Mouse (Mus musculus) forebrain, embryonic 14.5 days (tissue): ENCODE measurements around the gene Tgfbi. TPM values are rescaled to one million over a fixed set of nuclear protein-coding genes. Genes with fewer than 3 reads are reported as not detected.
A peak's percentile ranks its signal among the peaks of the same experiment; 100 is the strongest.

ENCODE experiments used
- ATAC-seq: fragments of 200-750 bp; cut with Nextera tagmentation; 2 replicates; pipeline ENCODE4 v1.8.0; 2017; ENCODE audit warnings: mild to moderate bottlenecking, moderate library complexity
- DNase-seq: peaks from one replicate; pipeline ENCODE4 v3.0.0-alpha.2; 2015; ENCODE audit warnings: low spot score
- H3K27ac ChIP-seq: fragments of 300-500 bp; sonication (generic); 2 replicates; pipeline ENCODE4 v1.5.1; 2014; ENCODE audit warnings: low read depth, mild to moderate bottlenecking, control low read depth, low read length, moderate library complexity
- H3K27me3 ChIP-seq: fragments of 300-500 bp; sonication (generic); replicated peaks from 2 replicates; pipeline ENCODE4 v1.6.1; 2014; ENCODE audit warnings: low read length, control low read depth, mixed read lengths; ENCODE audit not compliant: control insufficient read depth, insufficient read depth
- H3K36me3 ChIP-seq: fragments of 300-500 bp; sonication (generic); 2 replicates; pipeline ENCODE4 v1.6.1; 2014; ENCODE audit warnings: low read length, control low read depth; ENCODE audit not compliant: control insufficient read depth, insufficient read depth
- H3K4me1 ChIP-seq: fragments of 300-500 bp; sonication (generic); 2 replicates; pipeline ENCODE4 v1.6.1; 2014; ENCODE audit warnings: antibody characterized with exemption, low read length, control low read depth; ENCODE audit not compliant: control insufficient read depth, insufficient read depth
- H3K4me2 ChIP-seq: fragments of 300-500 bp; sonication (generic); 2 replicates; pipeline ENCODE4 v1.6.1; 2014; ENCODE audit warnings: mild to moderate bottlenecking, control low read depth, low read length
- H3K4me3 ChIP-seq: fragments of 300-500 bp; sonication (generic); 2 replicates; pipeline ENCODE4 v1.5.1; 2014; ENCODE audit warnings: low read depth, low read length, control low read depth
- H3K9ac ChIP-seq: fragments of 300-500 bp; sonication (generic); 2 replicates; pipeline ENCODE4 v1.6.1; 2014; ENCODE audit warnings: mild to moderate bottlenecking, low read length, control low read depth, moderate library complexity
- H3K9me3 ChIP-seq: fragments of 300-500 bp; sonication (generic); replicated peaks from 2 replicates; pipeline ENCODE4 v1.6.1; 2016; ENCODE audit warnings: low read length, control low read depth, mixed read lengths; ENCODE audit not compliant: control insufficient read depth
- WGBS: fragments of 180-500 bp; shearing (Covaris S2); extraction: QIAGEN DNeasy Blood & Tissue Kit; methylation state at CpG from one replicate; pipeline ENCODE4 v1.1.7; 2014; 5-methylcytosine and 5-hydroxymethylcytosine counted together
- polyA plus RNA-seq: library from polyadenylated mRNA; unstranded; fragments of >200 nt; fragmentation: Nextera tagmentation; extraction: Ambion mirVana; gene quantifications from 2 replicates; pipeline ENCODE4 v1.2.1, GENCODE M21; 2014

The Tgfbi gene
- polyA plus RNA-seq, 1 experiment from 2014 or later = 3.8 TPM

DNA sequence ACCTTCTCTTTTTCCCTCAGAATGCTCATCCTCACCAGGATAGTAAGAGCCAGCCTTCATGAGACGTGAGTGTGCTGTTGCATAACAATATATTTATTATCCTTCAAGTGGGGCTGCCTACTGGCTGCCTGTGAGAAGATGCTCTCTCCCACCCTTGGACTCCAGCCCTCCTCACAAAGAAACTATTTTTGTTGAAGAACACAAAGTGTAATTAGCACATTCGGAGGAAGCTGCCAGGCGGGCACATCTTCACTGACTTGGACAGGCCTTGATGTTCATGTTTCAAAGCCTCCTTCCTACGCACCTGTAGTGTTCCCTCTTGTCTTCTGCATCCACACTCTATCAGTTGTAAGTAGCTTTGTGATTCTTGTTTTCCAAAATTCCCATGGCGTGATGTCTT, 28.9 kb upstream of the Tgfbi start:
- H3K9me3 ChIP-seq = no peaks in the 10 kb centered on the region
- H3K4me1 ChIP-seq = peaks cover 9% of the 10 kb centered on the region
- no peak overlapping the region for H3K4me3 ChIP-seq
- DNase-seq = no peak
- H3K9ac ChIP-seq = no peak overlapping the region
- no peak overlapping the region for H3K4me2 ChIP-seq
- H3K27ac ChIP-seq = no peak overlapping the region
- ATAC-seq = no peak
- no peaks in the 10 kb centered on the region for H3K36me3 ChIP-seq
- no peaks in the 10 kb centered on the region for H3K27me3 ChIP-seq
- WGBS = 66% methylated on average over 5 of the region's 5 CpGs

GRCm38 (mm10) chr13:56581512-56581911, 27.8 kb upstream of the Tgfbi start:
- H3K4me1 ChIP-seq = peaks cover 9% of the 10 kb centered on the region
- 2% methylated on average over 3 of the region's 3 CpGs for WGBS
- H3K4me2 ChIP-seq = no peak overlapping the region
- peak overlapping the region; percentile 58 for H3K27ac ChIP-seq
- no peak overlapping the region for H3K9ac ChIP-seq
- DNase-seq (peak; percentile 84), ATAC-seq (peak; percentile 74)
- no peaks in the 10 kb centered on the region for H3K36me3 ChIP-seq
- no peak overlapping the region for H3K4me3 ChIP-seq
- no peaks in the 10 kb centered on the region for H3K9me3 ChIP-seq
- H3K27me3 ChIP-seq = no peaks in the 10 kb centered on the region

DNA sequence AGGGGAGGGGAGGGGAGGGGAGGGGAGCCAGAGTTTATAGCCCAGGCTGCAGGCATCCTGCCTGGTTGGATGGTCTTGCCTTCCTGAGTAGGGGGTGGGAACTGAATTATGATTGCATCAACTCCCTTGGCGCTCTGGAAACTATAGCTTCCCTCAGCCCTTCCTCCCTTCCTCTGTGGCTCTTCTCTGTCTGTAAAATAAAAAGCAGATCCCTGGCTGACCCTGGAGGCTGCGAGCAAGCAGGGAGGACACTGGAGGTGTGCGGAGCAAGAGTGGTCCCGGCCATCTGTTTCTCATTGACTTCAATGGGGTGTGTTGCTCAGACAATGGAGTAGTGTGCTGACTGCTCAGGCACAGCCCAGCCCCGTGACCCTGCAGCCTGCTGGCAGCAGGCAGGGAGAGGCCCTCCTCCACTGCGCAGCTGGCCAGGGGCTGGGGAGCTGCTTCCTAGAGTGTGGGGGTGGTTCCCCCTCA, 27.3 kb upstream of the Tgfbi start:
- WGBS = 1% methylated on average over 6 of the region's 6 CpGs
- peak overlapping the region; percentile 40 for H3K9ac ChIP-seq
- peak; percentile 74 for DNase-seq
- peaks cover 9% of the 10 kb centered on the region for H3K4me1 ChIP-seq
- H3K9me3 ChIP-seq = no peaks in the 10 kb centered on the region
- no peaks in the 10 kb centered on the region for H3K36me3 ChIP-seq
- no peaks in the 10 kb centered on the region for H3K27me3 ChIP-seq
- peak overlapping the region; percentile 83 for H3K27ac ChIP-seq
- H3K4me3 ChIP-seq = no peak overlapping the region
- ATAC-seq = peak; percentile 89
- H3K4me2 ChIP-seq = peak overlapping the region; percentile 37

DNA sequence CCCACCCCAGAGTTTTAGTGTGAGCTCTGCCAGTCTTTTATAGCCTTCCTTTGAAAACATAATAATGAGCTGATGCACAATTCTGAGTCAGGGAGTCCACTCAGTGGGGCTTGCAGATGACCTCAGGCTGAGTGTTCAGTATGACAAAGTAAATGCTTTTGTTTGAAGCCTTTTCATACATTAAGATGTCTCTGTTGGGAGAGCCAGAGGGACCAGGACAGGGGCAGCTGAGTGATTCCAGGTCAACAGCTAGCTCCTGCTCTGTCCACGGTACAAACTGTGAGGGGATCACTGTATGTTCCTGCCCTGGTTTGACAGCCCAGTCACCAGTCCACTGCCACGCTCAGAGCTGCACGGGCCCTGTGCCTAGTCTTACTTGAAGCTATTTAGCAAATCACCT, 26.6 kb upstream of the Tgfbi start:
- DNase-seq (peak; percentile 41), ATAC-seq (no peak)
- no peak overlapping the region for H3K9ac ChIP-seq
- peaks cover 9% of the 10 kb centered on the region for H3K4me1 ChIP-seq
- no peak overlapping the region for H3K4me2 ChIP-seq
- no peak overlapping the region for H3K4me3 ChIP-seq
- no peak overlapping the region; the same call in 1 of the 2 replicates for H3K27ac ChIP-seq
- no peaks in the 10 kb centered on the region for H3K27me3 ChIP-seq
- no peaks in the 10 kb centered on the region for H3K9me3 ChIP-seq
- WGBS = 18% methylated on average over 3 of the region's 3 CpGs
- H3K36me3 ChIP-seq = no peaks in the 10 kb centered on the region

DNA sequence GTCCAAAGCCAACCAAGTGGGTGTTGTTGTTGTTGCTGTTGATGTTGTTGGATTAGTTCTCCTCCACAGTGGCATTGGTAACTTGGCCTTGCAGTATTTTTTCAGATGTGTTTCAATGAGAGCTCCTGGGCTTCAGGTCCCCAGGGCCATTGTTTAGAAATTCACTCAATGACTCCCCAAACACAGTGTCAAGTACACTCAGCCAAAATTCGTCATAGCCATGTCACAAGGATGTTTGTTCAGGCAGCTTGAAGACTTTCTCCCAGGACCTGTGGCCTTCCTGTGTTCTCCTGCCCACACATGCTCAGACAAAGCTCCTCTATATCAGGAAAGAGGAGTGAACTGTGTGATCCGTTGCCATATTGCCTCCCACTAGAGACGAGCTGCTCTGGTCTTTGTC, 23.3 kb upstream of the Tgfbi start:
- Histone ChIP-seq H3K36me3 (no peaks in the 10 kb centered on the region), H3K27me3 (no peaks in the 10 kb centered on the region), H3K27ac (no peak overlapping the region), H3K4me3 (no peak overlapping the region), H3K9ac (no peak overlapping the region), H3K4me2 (no peak overlapping the region), H3K4me1 (peaks cover 9% of the 10 kb centered on the region), H3K9me3 (no peaks in the 10 kb centered on the region)
- ATAC-seq = no peak
- DNase-seq = no peak
- 89% methylated on average over 3 of the region's 3 CpGs for WGBS

GRCm38 (mm10) chr13:56588454-56589117, 20.7 kb upstream of the Tgfbi start:
- Histone ChIP-seq H3K4me3 (no peak overlapping the region), H3K9me3 (no peaks in the 10 kb centered on the region), H3K4me1 (no peaks in the 10 kb centered on the region), H3K4me2 (no peak overlapping the region), H3K27me3 (no peaks in the 10 kb centered on the region), H3K27ac (no peak overlapping the region), H3K36me3 (no peaks in the 10 kb centered on the region), H3K9ac (no peak overlapping the region)
- WGBS = 87% methylated on average over 14 of the region's 14 CpGs
- DNase-seq (no peak), ATAC-seq (no peak)

DNA sequence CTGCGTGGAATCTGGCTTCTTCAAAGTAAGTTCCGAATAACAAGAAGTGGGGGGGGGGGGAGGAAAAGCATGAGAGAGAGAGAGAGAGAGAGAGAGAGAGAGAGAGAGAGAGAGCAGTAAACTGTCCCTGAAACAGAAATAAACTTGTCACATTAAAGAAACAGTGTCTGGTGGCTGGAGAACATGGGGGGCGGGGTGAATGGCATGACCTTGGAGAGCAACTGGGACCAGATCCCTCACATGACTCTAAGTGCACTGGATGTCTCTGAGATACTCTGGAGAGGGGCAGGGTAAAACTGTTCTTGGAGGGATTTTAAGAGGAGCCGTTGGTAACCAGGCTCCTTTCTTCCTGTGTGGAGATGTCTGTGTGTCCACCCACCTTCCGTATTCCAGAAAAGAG, 19.1 kb upstream of the Tgfbi start:
- ATAC-seq (no peak), DNase-seq (no peak)
- Histone ChIP-seq H3K36me3 (no peaks in the 10 kb centered on the region), H3K4me1 (no peaks in the 10 kb centered on the region), H3K9me3 (no peaks in the 10 kb centered on the region), H3K27ac (no peak overlapping the region), H3K4me3 (no peak overlapping the region), H3K4me2 (no peak overlapping the region), H3K27me3 (no peaks in the 10 kb centered on the region), H3K9ac (no peak overlapping the region)
- WGBS = 89% methylated on average over 5 of the region's 5 CpGs

GRCm38 (mm10) chr13:56591191-56591590, 18.1 kb upstream of the Tgfbi start:
- Histone ChIP-seq H3K4me1 (no peaks in the 10 kb centered on the region), H3K27ac (no peak overlapping the region), H3K27me3 (no peaks in the 10 kb centered on the region), H3K9ac (no peak overlapping the region), H3K4me2 (no peak overlapping the region), H3K9me3 (no peaks in the 10 kb centered on the region), H3K36me3 (no peaks in the 10 kb centered on the region), H3K4me3 (no peak overlapping the region)
- ATAC-seq (no peak), DNase-seq (no peak)
- WGBS = 92% methylated on average over 8 of the region's 8 CpGs

DNA sequence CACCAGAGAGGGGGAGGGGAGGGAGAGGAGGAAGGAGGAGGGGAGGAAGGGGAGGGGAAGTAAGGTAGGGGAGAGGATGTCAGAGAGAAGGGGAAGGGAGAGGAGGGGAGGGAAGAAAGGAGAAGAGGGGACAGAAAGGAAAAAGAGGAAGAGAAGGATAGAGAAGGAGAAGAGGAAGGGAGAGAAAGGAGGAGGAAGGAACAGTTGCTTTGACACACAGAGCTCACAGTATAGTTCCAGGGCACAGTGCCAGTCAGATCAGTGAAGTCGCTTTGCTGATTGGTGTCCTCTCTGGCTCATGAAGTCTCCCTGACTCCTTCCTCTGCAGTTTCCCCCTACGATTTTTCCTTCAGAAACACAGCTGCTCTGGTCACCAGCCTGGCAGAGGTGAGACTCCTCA, 17.4 kb upstream of the Tgfbi start:
- Histone ChIP-seq H3K36me3 (no peaks in the 10 kb centered on the region), H3K4me1 (peaks cover 2% of the 10 kb centered on the region), H3K4me2 (no peak overlapping the region), H3K9me3 (no peaks in the 10 kb centered on the region), H3K4me3 (no peak overlapping the region), H3K27me3 (no peaks in the 10 kb centered on the region), H3K9ac (no peak overlapping the region), H3K27ac (no peak overlapping the region)
- ATAC-seq (no peak), DNase-seq (no peak)
- WGBS = 63% methylated on average over 2 of the region's 2 CpGs
